Mouse (Mus musculus) forebrain, postnatal 0 days (tissue): ENCODE measurements around the gene Pax9. TPM values are rescaled to one million over a fixed set of nuclear protein-coding genes. Genes with fewer than 3 reads are reported as not detected.

Source experiments
- ATAC-seq: fragments of 200-750 bp; cut with Nextera tagmentation; 2 replicates; pipeline ENCODE4 v1.8.0; 2017; ENCODE audit warnings: mild to moderate bottlenecking, moderate library complexity
- DNase-seq: peaks from one replicate; pipeline ENCODE4 v3.0.0-alpha.2; 2015
- H3K27ac ChIP-seq: fragments of 300-500 bp; sonication (generic); 2 replicates; pipeline ENCODE4 v1.5.1; 2014; ENCODE audit warnings: low read depth, mild to moderate bottlenecking, antibody characterized with exemption, low read length, moderate library complexity, mixed read lengths
- H3K27me3 ChIP-seq: fragments of 300-500 bp; sonication (generic); 2 replicates; pipeline ENCODE4 v1.6.1; 2014; ENCODE audit warnings: mild to moderate bottlenecking, low read length, mixed read lengths; ENCODE audit not compliant: insufficient read depth
- H3K36me3 ChIP-seq: fragments of 300-500 bp; sonication (generic); 2 replicates; pipeline ENCODE4 v1.6.1; 2014; ENCODE audit warnings: mild to moderate bottlenecking, moderate library complexity; ENCODE audit not compliant: insufficient read depth
- H3K4me1 ChIP-seq: fragments of 300-500 bp; sonication (generic); 2 replicates; pipeline ENCODE4 v1.6.1; 2014; ENCODE audit warnings: antibody characterized with exemption; ENCODE audit not compliant: insufficient read depth
- H3K4me2 ChIP-seq: fragments of 300-500 bp; sonication (generic); 2 replicates; pipeline ENCODE4 v1.6.1; 2014; ENCODE audit warnings: low read depth, mild to moderate bottlenecking, moderate library complexity
- H3K4me3 ChIP-seq: fragments of 300-500 bp; sonication (generic); 2 replicates; pipeline ENCODE4 v1.5.1; 2014; ENCODE audit warnings: low read depth, low read length, mixed read lengths
- H3K9ac ChIP-seq: fragments of 300-500 bp; sonication (generic); 2 replicates; pipeline ENCODE4 v1.6.1; 2014; ENCODE audit warnings: mild to moderate bottlenecking
- H3K9me3 ChIP-seq: fragments of 300-500 bp; sonication (generic); 2 replicates; pipeline ENCODE4 v1.6.1; 2016; ENCODE audit warnings: low read length
- CTCF ChIP-seq: sonication (generic); IDR thresholded peaks from 2 replicates; pipeline ENCODE4 v1.5.1; 2016; ENCODE audit warnings: antibody characterized with exemption, control low read depth, low read depth
- WGBS: fragments of 180-500 bp; shearing (Covaris S2); extraction: QIAGEN DNeasy Blood & Tissue Kit; methylation state at CpG from one replicate; pipeline ENCODE4 v1.1.7; 2014; 5-methylcytosine and 5-hydroxymethylcytosine counted together
- polyA plus RNA-seq: library from polyadenylated mRNA; unstranded; fragments of >200 nt; fragmentation: Nextera tagmentation; extraction: Ambion mirVana; gene quantifications from 2 replicates; pipeline ENCODE4 v1.2.1, GENCODE M21; 2015
- total RNA-seq: library from RNA; depleted of rRNA; stranded (reverse); fragments of >200 nt; gene quantifications from 2 replicates; pipeline ENCODE4 v1.2.3, GENCODE M21; 2014

Pax9 gene
- total and polyA plus RNA-seq, 2 experiments from 2014 or later: not detected

DNA sequence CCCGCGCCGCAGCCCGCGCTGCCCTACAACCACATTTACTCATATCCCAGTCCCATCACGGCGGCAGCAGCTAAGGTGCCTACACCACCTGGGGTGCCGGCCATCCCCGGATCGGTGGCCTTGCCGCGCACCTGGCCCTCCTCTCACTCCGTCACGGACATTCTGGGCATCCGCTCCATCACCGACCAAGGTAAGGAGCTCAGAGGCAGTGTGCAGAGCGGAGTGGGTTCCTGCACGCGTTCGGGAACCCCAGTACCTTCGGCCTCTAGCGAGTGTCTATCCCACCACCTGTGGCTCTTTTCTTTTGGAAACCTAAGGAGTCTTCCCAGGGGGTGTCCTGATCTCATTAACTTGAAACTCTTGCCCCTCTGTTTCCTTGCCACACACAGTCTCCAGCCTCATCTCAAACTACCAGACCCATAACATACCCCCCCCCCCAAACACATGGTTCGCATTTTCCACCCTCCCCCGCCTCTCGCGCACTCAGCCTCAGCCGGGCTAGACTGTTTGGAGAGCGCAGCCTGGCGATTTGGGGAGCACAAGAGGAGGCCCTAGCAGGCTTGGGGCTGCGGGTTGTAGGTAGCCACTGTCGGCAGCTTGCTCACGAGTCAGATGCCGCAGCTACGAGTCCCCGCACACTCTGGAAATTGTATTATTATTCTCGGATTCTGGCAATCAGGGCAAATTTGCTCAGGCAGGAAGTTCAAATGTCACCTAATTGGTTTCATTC lies 5.6 kb downstream of the Pax9 start:
- Histone ChIP-seq H3K4me1 (peaks cover 7% of the 10 kb centered on the region; the same call in 1 of the 2 replicates), H3K4me3 (no peak overlapping the region), H3K4me2 (no peak overlapping the region), H3K27ac (no peak overlapping the region), H3K9me3 (no peaks in the 10 kb centered on the region), H3K27me3 (peaks cover 90% of the 10 kb centered on the region), H3K36me3 (no peaks in the 10 kb centered on the region; the same call in 1 of the 2 replicates), H3K9ac (no peak overlapping the region)
- DNase-seq (no peak), ATAC-seq (no peak)
- TF ChIP-seq CTCF: no peak
- WGBS: under 1% methylated on average over 36 of the region's 36 CpGs

DNA sequence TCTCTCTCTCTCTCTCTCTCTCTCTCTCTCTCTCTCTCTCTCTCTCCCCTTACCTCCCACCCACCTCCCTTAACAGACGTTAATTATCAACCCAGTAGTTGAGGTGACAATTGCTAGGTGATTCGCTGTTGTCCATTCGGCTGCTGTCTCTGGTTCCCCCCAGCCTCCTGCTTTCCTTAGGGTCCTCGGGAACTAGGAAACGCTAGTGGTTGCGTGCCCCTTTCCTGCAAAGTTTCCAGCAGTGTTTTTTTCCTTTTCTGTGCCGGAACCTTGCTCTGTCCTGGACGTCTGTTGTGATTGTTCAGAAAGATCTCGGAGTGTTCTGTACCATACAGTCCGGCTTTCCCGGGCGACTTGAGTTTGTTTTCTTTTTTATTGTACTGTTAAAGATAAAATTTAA lies 6.2 kb downstream of the Pax9 start:
- H3K4me1 ChIP-seq: peaks cover 7% of the 10 kb centered on the region; the same call in 1 of the 2 replicates
- H3K9me3 ChIP-seq: no peaks in the 10 kb centered on the region
- no peak overlapping the region for H3K27ac ChIP-seq
- H3K36me3 ChIP-seq: no peaks in the 10 kb centered on the region; the same call in 1 of the 2 replicates
- H3K4me3 ChIP-seq: no peak overlapping the region
- TF ChIP-seq CTCF: no peak
- ATAC-seq (no peak), DNase-seq (no peak)
- H3K4me2 ChIP-seq: no peak overlapping the region
- H3K9ac ChIP-seq: no peak overlapping the region
- WGBS: 2% methylated on average over 12 of the region's 12 CpGs
- H3K27me3 ChIP-seq: peaks cover 90% of the 10 kb centered on the region

DNA sequence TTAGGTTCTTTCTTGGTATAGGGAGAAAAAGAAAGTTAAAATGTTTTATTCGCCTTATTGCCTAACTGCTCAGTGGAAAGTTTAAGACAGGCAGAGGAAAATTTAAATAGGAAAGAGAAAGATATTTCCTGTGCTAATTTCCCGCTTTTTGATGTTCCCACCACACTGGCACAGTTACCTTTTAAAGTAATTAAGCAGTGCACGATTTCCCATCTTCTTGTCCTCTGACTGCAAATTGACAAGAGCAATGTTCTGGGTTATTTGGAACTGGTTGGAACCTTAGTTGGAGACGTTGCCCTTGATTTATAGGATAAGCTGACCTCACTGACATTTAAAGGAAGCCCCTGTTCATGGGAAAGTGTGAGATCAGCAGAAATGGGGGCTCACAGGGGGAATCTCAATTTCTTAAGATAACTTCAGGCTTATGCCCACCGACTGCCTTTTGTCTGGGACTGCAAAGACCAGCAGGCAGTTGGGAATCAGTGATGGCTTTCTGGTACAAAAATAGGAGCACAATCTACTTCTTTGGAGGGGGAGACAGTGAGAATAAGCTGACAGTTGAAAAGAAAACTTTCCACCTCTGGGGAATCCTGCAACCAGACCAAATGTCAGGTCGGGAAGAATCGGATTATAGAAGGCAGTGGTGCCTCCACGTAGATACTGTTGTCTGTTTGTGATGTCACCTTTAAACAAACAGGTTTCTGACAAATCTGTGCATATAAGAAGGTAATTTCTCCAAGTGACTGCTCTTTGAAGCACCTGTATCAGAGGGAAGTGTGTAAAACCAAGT lies 6.8 kb downstream of the Pax9 start:
- no peak for TF ChIP-seq CTCF
- no peak overlapping the region for H3K27ac ChIP-seq
- H3K4me2 ChIP-seq: no peak overlapping the region
- DNase-seq (peak; percentile 43), ATAC-seq (no peak)
- no peaks in the 10 kb centered on the region for H3K9me3 ChIP-seq
- H3K36me3 ChIP-seq: no peaks in the 10 kb centered on the region
- H3K4me3 ChIP-seq: no peak overlapping the region
- peaks cover 7% of the 10 kb centered on the region; the same call in 1 of the 2 replicates for H3K4me1 ChIP-seq
- peaks cover 87% of the 10 kb centered on the region for H3K27me3 ChIP-seq
- 3% methylated on average over 8 of the region's 8 CpGs for WGBS
- no peak overlapping the region for H3K9ac ChIP-seq

DNA sequence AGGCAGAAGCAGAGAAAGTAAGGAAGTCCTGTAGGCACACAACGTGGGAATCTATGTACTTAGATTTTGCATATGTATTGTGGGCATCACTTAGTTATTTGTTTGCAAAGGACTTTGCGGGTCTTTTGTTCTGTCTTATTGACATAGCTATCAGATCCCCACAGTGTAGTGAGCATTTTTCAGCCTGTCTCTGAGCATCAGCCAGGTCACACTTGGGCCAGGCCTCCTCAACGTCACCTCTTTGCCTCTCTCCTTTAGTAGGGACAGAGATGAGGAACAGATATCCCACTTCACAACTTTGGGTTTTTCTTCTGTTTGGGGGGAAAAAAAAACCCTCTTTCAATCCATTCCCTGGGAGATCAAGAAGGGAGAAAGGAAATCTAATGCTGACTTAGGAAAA lies 7.8 kb downstream of the Pax9 start:
- ATAC-seq: no peak
- TF ChIP-seq CTCF: no peak
- DNase-seq: no peak
- Histone ChIP-seq H3K9ac (no peak overlapping the region), H3K9me3 (no peaks in the 10 kb centered on the region), H3K4me1 (peaks cover 7% of the 10 kb centered on the region; the same call in 1 of the 2 replicates), H3K4me3 (no peak overlapping the region), H3K27me3 (peaks cover 83% of the 10 kb centered on the region), H3K36me3 (no peaks in the 10 kb centered on the region), H3K27ac (no peak overlapping the region), H3K4me2 (no peak overlapping the region)
- WGBS: 14% methylated on average over 3 of the region's 3 CpGs

DNA sequence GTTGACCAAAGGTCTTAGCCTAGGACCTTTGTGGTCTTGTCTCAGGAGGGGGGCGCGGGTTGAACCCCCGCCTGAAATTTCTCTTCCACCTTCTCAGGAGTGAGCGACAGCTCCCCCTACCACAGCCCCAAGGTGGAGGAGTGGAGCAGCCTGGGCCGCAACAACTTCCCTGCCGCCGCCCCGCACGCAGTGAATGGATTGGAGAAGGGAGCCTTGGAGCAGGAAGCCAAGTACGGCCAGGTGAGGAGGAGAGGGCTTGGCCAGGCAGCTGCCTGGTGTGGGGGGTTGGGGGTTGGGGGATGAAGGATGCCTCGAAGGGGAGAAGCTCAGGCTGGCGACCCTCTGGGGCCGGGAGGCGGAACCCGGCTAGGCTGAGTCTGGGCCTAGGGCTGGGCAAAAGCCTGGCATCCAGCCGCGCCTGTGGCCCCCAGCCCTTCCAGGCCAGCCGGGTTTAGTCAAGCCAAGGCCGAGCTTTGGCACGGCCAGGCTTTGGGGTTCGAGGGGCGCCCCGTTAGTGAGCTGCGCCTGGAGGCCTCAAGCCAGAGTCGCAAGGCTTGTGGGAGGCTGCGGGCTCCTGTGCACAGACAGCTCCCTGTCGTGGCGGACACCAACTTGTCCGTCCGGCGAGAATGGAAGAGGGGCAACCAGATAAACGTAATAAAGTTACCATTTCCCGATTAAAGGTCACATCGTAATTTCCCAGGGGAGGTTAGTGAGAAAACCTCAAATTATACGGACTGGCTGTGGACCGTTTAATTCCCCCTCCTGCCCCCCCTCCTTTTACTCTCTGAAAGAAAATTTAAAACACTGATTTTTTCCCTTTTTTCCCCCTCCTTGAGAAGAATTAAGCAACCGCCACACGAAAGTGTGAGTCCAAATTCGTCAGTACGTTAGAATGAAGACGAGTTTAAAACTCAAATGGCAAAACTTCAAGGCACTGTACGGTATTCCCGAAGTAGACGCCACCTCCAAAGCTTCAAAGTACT lies 8.6 kb downstream of the Pax9 start:
- no peak for DNase-seq
- H3K4me1 ChIP-seq: peaks cover 7% of the 10 kb centered on the region; the same call in 1 of the 2 replicates
- no peaks in the 10 kb centered on the region for H3K9me3 ChIP-seq
- TF ChIP-seq CTCF: no peak
- H3K4me3 ChIP-seq: no peak overlapping the region
- no peak overlapping the region for H3K27ac ChIP-seq
- no peak overlapping the region for H3K9ac ChIP-seq
- no peaks in the 10 kb centered on the region for H3K36me3 ChIP-seq
- WGBS: 4% methylated on average over 44 of the region's 44 CpGs
- H3K4me2 ChIP-seq: no peak overlapping the region
- peaks cover 81% of the 10 kb centered on the region for H3K27me3 ChIP-seq
- no peak for ATAC-seq

DNA sequence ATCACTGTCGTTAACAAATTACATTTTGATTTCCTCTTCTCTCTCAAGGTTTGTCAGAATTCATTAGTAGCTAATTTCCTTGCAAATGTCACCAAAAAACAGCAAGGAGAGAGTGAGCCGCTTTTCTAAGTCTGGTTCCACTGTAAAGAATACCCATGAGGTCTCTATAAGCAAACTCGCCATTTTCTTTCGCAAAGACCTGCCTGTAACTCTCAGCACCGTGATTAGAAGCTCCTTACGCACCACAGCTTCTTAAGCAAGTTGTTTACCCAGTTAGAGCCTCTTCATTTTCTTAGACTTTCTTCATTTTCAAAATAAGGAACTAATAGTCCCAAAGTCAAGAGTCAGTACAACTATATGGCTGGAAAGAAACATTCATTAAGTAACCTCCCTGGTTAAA lies 9.4 kb downstream of the Pax9 start:
- DNase-seq (no peak), ATAC-seq (no peak)
- H3K9me3 ChIP-seq: no peaks in the 10 kb centered on the region

More for the DNA sequence above, 9.4 kb downstream of the Pax9 start:
- no peaks in the 10 kb centered on the region; the same call in 1 of the 2 replicates for H3K4me1 ChIP-seq
- TF ChIP-seq CTCF: no peak
- 4% methylated on average over 6 of the region's 6 CpGs for WGBS
- H3K9ac ChIP-seq: no peak overlapping the region
- H3K27me3 ChIP-seq: peaks cover 81% of the 10 kb centered on the region
- no peaks in the 10 kb centered on the region for H3K36me3 ChIP-seq
- H3K27ac ChIP-seq: no peak overlapping the region
- H3K4me3 ChIP-seq: no peak overlapping the region
- H3K4me2 ChIP-seq: no peak overlapping the region
